Mouse (Mus musculus) myocyte (in vitro differentiated cells): ENCODE measurements at regions not wholly inside any gene's neighbourhood (a gene's known extent, or its start where the extent isn't known, plus 50 kb on each side); places are given as distances from the start of the nearest gene placed in this dataset.

ENCODE experiments used
- H3K27me3 ChIP-seq: one replicate; pipeline ENCODE4 v1.6.1; 2011; ENCODE audit not compliant: control insufficient read depth, insufficient read depth, insufficient read length
- H3K36me3 ChIP-seq: one replicate; pipeline ENCODE4 v1.6.1; 2011; ENCODE audit not compliant: control insufficient read depth, insufficient read depth
- H3K4me2 ChIP-seq: one replicate; pipeline ENCODE4 v1.6.1; 2011; ENCODE audit warnings: low read depth, control low read depth
- H3K4me3 ChIP-seq: one replicate; pipeline ENCODE4 v1.5.1; 2011; ENCODE audit warnings: mild to moderate bottlenecking, control low read depth, moderate library complexity
- H3K79me2 ChIP-seq: one replicate; pipeline ENCODE4 v1.6.1; 2011; ENCODE audit not compliant: control insufficient read depth, insufficient read depth
- H3ac ChIP-seq: one replicate; pipeline ENCODE4 v1.6.1; 2011; ENCODE audit not compliant: control insufficient read depth, insufficient read length
- CEBPB ChIP-seq: IDR thresholded peaks from 2 replicates; pipeline ENCODE4 v1.6.1; 2011; ENCODE audit warnings: mild to moderate bottlenecking, moderate library complexity; ENCODE audit not compliant: poor library complexity, insufficient read depth, severe bottlenecking
- E2F4 ChIP-seq: IDR thresholded peaks from one replicate; pipeline ENCODE4 v1.6.1; 2011; ENCODE audit warnings: mild to moderate bottlenecking, control low read depth, moderate library complexity; ENCODE audit not compliant: insufficient read depth
- MAX ChIP-seq: IDR thresholded peaks from one replicate; pipeline ENCODE4 v1.6.1; 2011; ENCODE audit warnings: low read depth, mild to moderate bottlenecking, control low read depth
- MYOD1 ChIP-seq, 3 experiments: IDR thresholded peaks; one replicate each; pipeline ENCODE4 v1.6.1; 2011; ENCODE audit warnings: control low read depth in 2 of 3, low read depth in 2 of 3, mild to moderate bottlenecking in 2 of 3, moderate library complexity in 1 of 3; ENCODE audit not compliant: insufficient read length in 2 of 3, control insufficient read depth in 1 of 3
- MYOG ChIP-seq, 3 experiments: IDR thresholded peaks; one replicate each; pipeline ENCODE4 v1.6.1; 2011; ENCODE audit warnings: control low read depth in 2 of 3, low read depth in 2 of 3, mild to moderate bottlenecking in 2 of 3; ENCODE audit not compliant: insufficient read length in 2 of 3, control insufficient read depth in 1 of 3, insufficient read depth in 1 of 3
- POLR2A ChIP-seq: IDR thresholded peaks from one replicate; pipeline ENCODE4 v1.6.1; 2011; ENCODE audit warnings: low read depth, mild to moderate bottlenecking, control low read depth, moderate library complexity; ENCODE audit not compliant: insufficient read length
- POLR2AphosphoS2 ChIP-seq: IDR thresholded peaks from one replicate; pipeline ENCODE4 v1.6.1; 2011; ENCODE audit warnings: low read depth, control low read depth; ENCODE audit not compliant: insufficient read length
- REST ChIP-seq: IDR thresholded peaks from one replicate; pipeline ENCODE4 v1.6.1; 2011; ENCODE audit warnings: mild to moderate bottlenecking, control low read depth, moderate library complexity; ENCODE audit not compliant: insufficient read depth, insufficient read length
- SRF ChIP-seq: IDR thresholded peaks from one replicate; pipeline ENCODE4 v1.6.1; 2011; ENCODE audit warnings: low read depth; ENCODE audit not compliant: control insufficient read depth, insufficient read length
- TCF12 ChIP-seq: IDR thresholded peaks from one replicate; pipeline ENCODE4 v1.6.1; 2011; ENCODE audit warnings: mild to moderate bottlenecking, control low read depth; ENCODE audit not compliant: poor library complexity, insufficient read depth, severe bottlenecking
- TCF3 ChIP-seq: IDR thresholded peaks from one replicate; pipeline ENCODE4 v1.6.1; 2011; ENCODE audit warnings: low read depth, control low read depth; ENCODE audit not compliant: insufficient read length
- USF1 ChIP-seq: IDR thresholded peaks from one replicate; pipeline ENCODE4 v1.6.1; 2011; ENCODE audit warnings: low read depth, mild to moderate bottlenecking, control low read depth, moderate library complexity

DNA sequence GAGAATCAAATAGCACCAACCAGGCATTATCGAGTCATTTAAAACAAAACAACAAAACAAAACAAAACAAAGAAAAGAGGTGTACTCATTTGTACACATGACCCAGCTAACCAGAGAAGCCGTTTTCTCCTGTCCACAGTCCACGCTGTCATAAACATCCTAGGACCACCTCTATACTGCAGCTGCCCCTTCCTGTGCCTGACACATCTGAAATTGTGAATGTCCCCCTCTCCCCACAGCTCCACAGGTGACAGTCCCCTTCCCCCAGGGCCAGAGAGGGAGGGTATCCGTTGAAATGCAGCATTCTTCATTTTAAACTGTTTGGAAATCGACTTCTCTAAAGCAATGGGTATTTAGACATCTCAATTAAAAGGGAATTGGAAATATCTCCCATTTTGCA is 265.0 kb upstream of the Sall1 start:
- no peak for TF ChIP-seq MYOG (IDR thresholded peaks at IDR 0.05; ENCODE audit: control insufficient read depth in 1 of 3, insufficient read depth in 1 of 3, insufficient read length in 2 of 3, low read depth in 2 of 3)
- no peak for TF ChIP-seq CEBPB
- no peak for TF ChIP-seq REST
- no peak for TF ChIP-seq E2F4
- no peak for TF ChIP-seq SRF
- no peak for TF ChIP-seq POLR2AphosphoS2
- no peak for TF ChIP-seq POLR2A
- no peak for TF ChIP-seq MAX
- Histone ChIP-seq H3K79me2 (no peaks in the 10 kb centered on the region), H3ac (no peak overlapping the region), H3K36me3 (no peaks in the 10 kb centered on the region), H3K27me3 (no peaks in the 10 kb centered on the region), H3K4me3 (no peak overlapping the region), H3K4me2 (no peak overlapping the region)

DNA sequence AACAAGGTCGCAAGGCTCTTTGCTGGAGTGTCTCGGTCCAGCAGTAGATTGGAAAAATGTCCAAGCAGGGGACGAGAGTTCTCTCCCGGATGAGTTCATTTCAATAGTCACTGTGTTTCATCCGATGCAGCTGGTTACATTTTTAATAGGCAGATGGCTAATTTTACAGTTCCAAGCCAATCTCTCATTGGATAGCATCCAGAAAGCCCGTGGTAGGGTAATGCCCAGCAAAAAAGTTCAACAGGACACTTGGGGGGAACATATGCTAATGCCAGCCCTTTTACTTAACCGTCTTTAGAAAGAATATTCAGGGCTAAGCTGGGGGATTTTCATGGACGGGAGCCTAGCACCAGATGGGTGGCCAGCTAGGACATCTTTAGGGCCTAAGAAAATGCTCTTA is 264.6 kb upstream of the Sall1 start:
- H3ac ChIP-seq: no peak overlapping the region
- no peak overlapping the region for H3K4me3 ChIP-seq
- no peak for TF ChIP-seq TCF3
- no peaks in the 10 kb centered on the region for H3K27me3 ChIP-seq
- no peaks in the 10 kb centered on the region for H3K36me3 ChIP-seq
- no peaks in the 10 kb centered on the region for H3K79me2 ChIP-seq
- H3K4me2 ChIP-seq: no peak overlapping the region

DNA sequence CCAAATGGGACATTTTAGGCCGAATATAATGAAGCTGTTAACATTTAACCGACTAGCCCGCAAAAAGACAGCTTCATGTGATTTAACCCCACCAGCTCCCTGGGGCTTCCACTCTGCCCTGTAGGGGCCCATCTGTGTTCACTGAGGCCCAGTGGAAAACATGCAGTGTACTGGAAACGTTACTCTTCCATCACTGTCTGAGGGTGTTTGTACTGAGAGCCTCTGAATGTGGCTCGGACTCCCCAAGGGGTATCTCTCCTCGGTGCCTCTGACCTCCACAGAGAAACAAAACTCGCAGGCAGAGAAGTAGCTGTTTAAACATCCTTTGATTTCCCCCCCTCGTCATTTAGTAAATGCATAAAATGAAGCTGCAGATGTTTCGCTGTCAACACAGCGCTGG is 263.6 kb upstream of the Sall1 start:
- H3K4me2 ChIP-seq: no peak overlapping the region

GRCm38 (mm10) chr8:89307085-89307484 is 263.1 kb upstream of the Sall1 start:
- Histone ChIP-seq H3ac (no peak overlapping the region), H3K79me2 (no peaks in the 10 kb centered on the region), H3K27me3 (no peaks in the 10 kb centered on the region), H3K4me3 (no peak overlapping the region), H3K36me3 (no peaks in the 10 kb centered on the region), H3K4me2 (no peak overlapping the region)
- TF ChIP-seq TCF12 (no peak), MAX (no peak), REST (no peak), SRF (no peak), E2F4 (no peak), USF1 (no peak), MYOD1 (IDR thresholded peaks at IDR 0.05; ENCODE audit: control insufficient read depth in 1 of 3, insufficient read length in 2 of 3, low read depth in 2 of 3) (no peak), MYOG (IDR thresholded peaks at IDR 0.05; ENCODE audit: control insufficient read depth in 1 of 3, insufficient read depth in 1 of 3, insufficient read length in 2 of 3, low read depth in 2 of 3) (no peak), POLR2A (no peak), CEBPB (no peak)

More for the DNA sequence above, 263.6 kb upstream of the Sall1 start:
- Histone ChIP-seq H3K79me2 (no peaks in the 10 kb centered on the region), H3K4me3 (no peak overlapping the region), H3ac (no peak overlapping the region), H3K27me3 (no peaks in the 10 kb centered on the region), H3K36me3 (no peaks in the 10 kb centered on the region)
- TF ChIP-seq E2F4: no peak
- TF ChIP-seq MYOD1 (IDR thresholded peaks at IDR 0.05; ENCODE audit: control insufficient read depth in 1 of 3, insufficient read length in 2 of 3, low read depth in 2 of 3): no peak
- no peak for TF ChIP-seq USF1
- no peak for TF ChIP-seq MYOG (IDR thresholded peaks at IDR 0.05; ENCODE audit: control insufficient read depth in 1 of 3, insufficient read depth in 1 of 3, insufficient read length in 2 of 3, low read depth in 2 of 3)
- no peak for TF ChIP-seq CEBPB
- no peak for TF ChIP-seq TCF3
- TF ChIP-seq POLR2AphosphoS2: no peak
- no peak for TF ChIP-seq SRF

DNA sequence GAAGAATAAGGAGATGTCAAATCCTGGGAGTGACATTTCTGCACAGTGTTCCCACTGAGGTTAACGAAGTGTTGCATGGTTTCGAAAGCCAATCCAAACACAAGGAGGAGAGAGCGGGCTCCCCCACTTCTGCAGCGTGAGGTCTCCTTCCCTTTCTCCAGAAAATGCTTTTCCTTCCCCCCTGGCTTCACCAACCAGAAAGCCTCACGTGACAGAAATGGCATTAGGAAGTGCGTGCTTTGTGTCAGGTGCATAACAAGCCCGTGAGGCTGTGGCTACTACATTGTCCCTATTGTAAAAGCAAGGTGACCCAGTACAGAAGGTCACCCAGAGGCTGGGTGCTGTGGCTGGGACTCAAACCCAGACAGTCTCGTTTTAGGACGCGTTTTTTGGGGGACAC is 260.2 kb upstream of the Sall1 start:
- TF ChIP-seq TCF12: no peak
- TF ChIP-seq MYOG (IDR thresholded peaks at IDR 0.05; ENCODE audit: control insufficient read depth in 1 of 3, insufficient read depth in 1 of 3, insufficient read length in 2 of 3, low read depth in 2 of 3): no peak
- no peak for TF ChIP-seq REST
- no peak for TF ChIP-seq CEBPB
- no peak for TF ChIP-seq POLR2AphosphoS2
- TF ChIP-seq SRF: no peak
- TF ChIP-seq TCF3: no peak
- TF ChIP-seq E2F4: no peak
- no peak for TF ChIP-seq MYOD1 (IDR thresholded peaks at IDR 0.05; ENCODE audit: control insufficient read depth in 1 of 3, insufficient read length in 2 of 3, low read depth in 2 of 3)
- TF ChIP-seq POLR2A: no peak
- no peak for TF ChIP-seq USF1
- TF ChIP-seq MAX: no peak
- H3K4me3 ChIP-seq: no peak overlapping the region
- no peaks in the 10 kb centered on the region for H3K79me2 ChIP-seq
- H3K27me3 ChIP-seq: no peaks in the 10 kb centered on the region
- no peak overlapping the region for H3ac ChIP-seq
- H3K36me3 ChIP-seq: no peaks in the 10 kb centered on the region
- no peak overlapping the region for H3K4me2 ChIP-seq
